In genomic region chr19:6977759-6978638, GRCm38 (mm10) we compare ENCODE assay signal across 8 mouse cellular contexts. TPM values are rescaled to one million over a fixed set of nuclear protein-coding genes. Genes with fewer than 3 reads are reported as not detected.
DNase-seq lines count a peak whose midpoint lies in the region; ATAC-seq and TF ChIP-seq lines count a peak whose summit lies in the region.

No protein-coding gene starts in this region.

- no peak for ATAC-seq in hindbrain, embryonic 11.5 days (ENCODE audit: low FRiP score)

- peak overlapping the region; percentile 76 for H3K4me3 ChIP-seq in heart, embryonic 10.5 days
- peak overlapping the region; percentile 98 for H3K4me3 ChIP-seq in E14TG2a.4 (replicated peaks; ENCODE audit: low read length)
- peak overlapping the region; percentile 63; the same call in 1 of the 2 replicates for H3K4me3 ChIP-seq in hindbrain, embryonic 11.5 days (ENCODE audit: low read depth, low read length)
- H3K4me3 ChIP-seq in macrophage (ENCODE audit: inconsistent target), result no peak overlapping the region

- H3K4me1 ChIP-seq in heart, embryonic 10.5 days, result peaks cover 61% of the 10 kb centered on the region
- H3K4me1 ChIP-seq in E14TG2a.4 (replicated peaks; ENCODE audit: low read depth, low read length), result peaks cover 67% of the 10 kb centered on the region
- H3K4me1 ChIP-seq in hindbrain, embryonic 11.5 days (replicated peaks; ENCODE audit: control insufficient read depth, insufficient read depth, low read length), result peaks cover 11% of the 10 kb centered on the region

- TF ChIP-seq CTCF in E14TG2a.4 (conservative IDR thresholded peaks at IDR 0.05; ENCODE audit: low read length), result no peak

- peak overlapping the region; percentile 37 for H3K27ac ChIP-seq in heart, embryonic 10.5 days
- peak overlapping the region; percentile 9; the same call in 1 of the 2 replicates for H3K27ac ChIP-seq in hindbrain, embryonic 11.5 days (ENCODE audit: low read depth, low read length)
- H3K27ac ChIP-seq in macrophage, result peak overlapping the region; percentile 70

- 76% methylated on average over 13 of the region's 13 CpGs for WGBS in heart, embryonic 10.5 days
- WGBS in hindbrain, embryonic 11.5 days, result 86% methylated on average over 13 of the region's 13 CpGs
- WGBS in macrophage (ENCODE audit: missing documents), result 81% methylated on average over 11 of the region's 13 CpGs

- peaks cover 46% of the 10 kb centered on the region for H3K79me2 ChIP-seq in macrophage (ENCODE audit: inconsistent target)

- H3K9me3 ChIP-seq in heart, embryonic 10.5 days, result no peaks in the 10 kb centered on the region
- no peaks in the 10 kb centered on the region for H3K9me3 ChIP-seq in E14TG2a.4 (ENCODE audit: low read length)
- no peaks in the 10 kb centered on the region for H3K9me3 ChIP-seq in hindbrain, embryonic 11.5 days (ENCODE audit: control insufficient read depth, low read length)

- no peak for DNase-seq in heart, embryonic 10.5 days (ENCODE audit: low spot score)
- DNase-seq in heart, adult 9 months (ENCODE audit: low spot score in 2 of 2), result no peak
- DNase-seq in hindbrain, embryonic 11.5 days (ENCODE audit: low spot score), result no peak
- DNase-seq in layer of hippocampus, postnatal 36 days, result no peak
- DNase-seq in urinary bladder, postnatal 4 days (ENCODE audit: low spot score in 2 of 2), result no peak
- DNase-seq in spleen, adult 18-20 months, result no peak

- H3K9ac ChIP-seq in hindbrain, embryonic 11.5 days (ENCODE audit: low read depth, low read length), result no peak overlapping the region; the same call in 1 of the 2 replicates

- H3K36me3 ChIP-seq in heart, embryonic 10.5 days, result peaks cover 38% of the 10 kb centered on the region
- peaks cover 49% of the 10 kb centered on the region for H3K36me3 ChIP-seq in E14TG2a.4 (ENCODE audit: insufficient read depth, low read length)
- peaks cover 7% of the 10 kb centered on the region; the same call in 1 of the 2 replicates for H3K36me3 ChIP-seq in hindbrain, embryonic 11.5 days (ENCODE audit: control insufficient read depth, insufficient read depth, low read length)
- H3K36me3 ChIP-seq in macrophage (ENCODE audit: inconsistent target), result 0 out of 2 replicates have a peak, but pooled peaks cover 6% of the 10 kb centered on the region

- H3K27me3 ChIP-seq in heart, embryonic 10.5 days (ENCODE audit: insufficient read depth, poor library complexity, severe bottlenecking), result no peaks in the 10 kb centered on the region
- H3K27me3 ChIP-seq in E14TG2a.4 (ENCODE audit: insufficient read depth, low read length), result no peaks in the 10 kb centered on the region
- no peaks in the 10 kb centered on the region for H3K27me3 ChIP-seq in hindbrain, embryonic 11.5 days (ENCODE audit: control insufficient read depth, insufficient read depth, low read length)

- H3K4me2 ChIP-seq in hindbrain, embryonic 11.5 days (replicated peaks; ENCODE audit: low read depth, low read length), result peak overlapping the region; percentile 79

RNA-seq across cellular contexts. Expression of gene Plcb3, which starts 1.7 kb away (rescaled TPM):
- 26.1 and 31.9 TPM in 2 replicates for polyA plus RNA-seq in heart, embryonic 10.5 days (2016; fragmentation: Nextera tagmentation; extraction: Ambion mirVana)
- 14.6 and 14.8 TPM in 2 replicates for polyA plus RNA-seq in hindbrain, embryonic 11.5 days (2014; fragmentation: Nextera tagmentation; extraction: Ambion mirVana)
- total RNA-seq in macrophage (2018; cell fraction: chromatin; rRNA removed), result 100 to 1,000 TPM in 11 of 26 experiments, 10 to 100 TPM in 15; 62.5 to 333 (median 91.9) TPM
- total RNA-seq in macrophage (2018; cell fraction: cytosol; rRNA removed), result 10 to 100 TPM in 24 of 26 experiments, 1 to 10 TPM in 2; 7.6 to 22.0 (median 14.4) TPM
- 100 to 1,000 TPM in 2 of 26 experiments, 10 to 100 TPM in 24; 23.3 to 148 (median 41.0) TPM for total RNA-seq in macrophage (2018; cell fraction: nucleus; rRNA removed)
- 15.2 to 25.2 TPM (median 24.8 TPM) in 3 replicates for polyA plus RNA-seq in macrophage (2018)
- 10 to 100 TPM; 13.8 to 14.2 TPM for total RNA-seq in layer of hippocampus, postnatal 36 days (2021)

RNA-seq across cellular contexts. Expression of gene Fkbp2, which starts 2.3 kb away (rescaled TPM):
- 110 and 131 TPM in 2 replicates for polyA plus RNA-seq in heart, embryonic 10.5 days (2016; fragmentation: Nextera tagmentation; extraction: Ambion mirVana)
- polyA plus RNA-seq in hindbrain, embryonic 11.5 days (2014; fragmentation: Nextera tagmentation; extraction: Ambion mirVana), result 73.7 and 79.3 TPM in 2 replicates
- 10 to 100 TPM; 13.2 to 62.3 (median 33.3) TPM for total RNA-seq in macrophage (2018; cell fraction: chromatin; rRNA removed)
- total RNA-seq in macrophage (2018; cell fraction: cytosol; rRNA removed), result 100 to 1,000 TPM in 19 of 26 experiments, 10 to 100 TPM in 7; 83.0 to 136 (median 111) TPM
- total RNA-seq in macrophage (2018; cell fraction: nucleus; rRNA removed), result 100 to 1,000 TPM in 3 of 26 experiments, 10 to 100 TPM in 23; 35.1 to 113 (median 84.1) TPM
- polyA plus RNA-seq in macrophage (2018), result 146 to 269 TPM (median 153 TPM) in 3 replicates
- total RNA-seq in layer of hippocampus, postnatal 36 days (2021), result 100 to 1,000 TPM in 1 of 2 experiments, 10 to 100 TPM in 1; 86.0 to 101 TPM

RNA-seq across cellular contexts. Expression of gene Ppp1r14b, which starts 3.2 kb away (rescaled TPM):
- 169 and 191 TPM in 2 replicates for polyA plus RNA-seq in heart, embryonic 10.5 days (2016; fragmentation: Nextera tagmentation; extraction: Ambion mirVana)
- polyA plus RNA-seq in hindbrain, embryonic 11.5 days (2014; fragmentation: Nextera tagmentation; extraction: Ambion mirVana), result 180 and 249 TPM in 2 replicates
- total RNA-seq in macrophage (2018; cell fraction: chromatin; rRNA removed), result 10 to 100 TPM in 22 of 26 experiments, 1 to 10 TPM in 4; 5.2 to 52.6 (median 18.4) TPM
- total RNA-seq in macrophage (2018; cell fraction: cytosol; rRNA removed), result 100 to 1,000 TPM in 19 of 26 experiments, 10 to 100 TPM in 7; 70.2 to 154 (median 105) TPM
- 10 to 100 TPM; 22.5 to 80.6 (median 39.4) TPM for total RNA-seq in macrophage (2018; cell fraction: nucleus; rRNA removed)
- polyA plus RNA-seq in macrophage (2018), result 51.9 to 204 TPM (median 81.4 TPM) in 3 replicates
- 10 to 100 TPM; 63.1 to 69.8 TPM for total RNA-seq in layer of hippocampus, postnatal 36 days (2021)

RNA-seq across cellular contexts. Expression of gene Vegfb, which starts 9.5 kb away (rescaled TPM):
- polyA plus RNA-seq in heart, embryonic 10.5 days (2016; fragmentation: Nextera tagmentation; extraction: Ambion mirVana), result 53.0 and 94.1 TPM in 2 replicates
- 21.4 TPM in 2 replicates for polyA plus RNA-seq in hindbrain, embryonic 11.5 days (2014; fragmentation: Nextera tagmentation; extraction: Ambion mirVana)
- 10 to 100 TPM in 8 of 26 experiments, 1 to 10 TPM in 18; 1.6 to 28.5 (median 6.5) TPM for total RNA-seq in macrophage (2018; cell fraction: chromatin; rRNA removed)
- 100 to 1,000 TPM in 4 of 26 experiments, 10 to 100 TPM in 22; 33.0 to 110 (median 58.7) TPM for total RNA-seq in macrophage (2018; cell fraction: cytosol; rRNA removed)
- 10 to 100 TPM in 22 of 26 experiments, 1 to 10 TPM in 4; 8.1 to 47.9 (median 16.1) TPM for total RNA-seq in macrophage (2018; cell fraction: nucleus; rRNA removed)
- polyA plus RNA-seq in macrophage (2018), result 34.5 to 91.1 TPM (median 72.1 TPM) in 3 replicates
- total RNA-seq in layer of hippocampus, postnatal 36 days (2021), result 10 to 100 TPM; 81.5 to 82.6 TPM

RNA-seq across cellular contexts. Expression of gene Dnajc4, which starts 14.4 kb away (rescaled TPM):
- polyA plus RNA-seq in heart, embryonic 10.5 days (2016; fragmentation: Nextera tagmentation; extraction: Ambion mirVana), result 24.6 and 29.5 TPM in 2 replicates
- polyA plus RNA-seq in hindbrain, embryonic 11.5 days (2014; fragmentation: Nextera tagmentation; extraction: Ambion mirVana), result 18.8 and 22.5 TPM in 2 replicates
- total RNA-seq in macrophage (2018; cell fraction: chromatin; rRNA removed), result 10 to 100 TPM in 19 of 26 experiments, 1 to 10 TPM in 7; 4.3 to 21.3 (median 12.2) TPM
- 10 to 100 TPM; 15.3 to 25.2 (median 21.4) TPM for total RNA-seq in macrophage (2018; cell fraction: cytosol; rRNA removed)
- 10 to 100 TPM in 17 of 26 experiments, 1 to 10 TPM in 9; 3.9 to 22.8 (median 13.6) TPM for total RNA-seq in macrophage (2018; cell fraction: nucleus; rRNA removed)
- polyA plus RNA-seq in macrophage (2018), result 18.1 to 21.0 TPM (median 19.3 TPM) in 3 replicates
- 10 to 100 TPM; 21.9 to 22.9 TPM for total RNA-seq in layer of hippocampus, postnatal 36 days (2021)

Comparison
In these comparisons a context has a peak if more than half of its experiments do, and no peak if none do; other contexts are left out.
1. H3K27ac ChIP-seq: peak in every context shown above with its lines; median percentile 70 in macrophage; 37 in heart, embryonic 10.5 days; 9 in hindbrain, embryonic 11.5 days.